Mouse (Mus musculus): ENCODE results near the gene Ms4a5.

DNA sequence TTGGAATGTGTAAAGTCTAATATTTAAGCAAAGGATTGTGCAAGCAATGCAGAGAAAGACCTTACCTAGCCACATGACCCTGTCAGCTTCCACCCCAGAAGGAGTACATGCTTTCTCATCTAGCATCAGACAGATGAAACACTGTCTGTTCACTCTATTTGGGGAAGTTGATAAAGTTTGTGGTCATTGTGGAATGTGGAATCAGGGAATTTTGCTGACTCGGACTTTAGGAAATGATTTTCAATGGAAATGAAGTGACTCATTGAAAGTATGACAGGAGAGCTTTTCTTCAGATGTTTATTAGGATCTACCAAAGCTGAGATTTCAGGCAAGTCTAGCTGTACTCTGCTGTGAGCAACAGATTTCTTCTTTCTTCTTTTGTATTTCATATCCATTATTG is 37.5 kb upstream of the Ms4a5 start:
- TF ChIP-seq CTCF (IDR thresholded peaks at IDR 0.05; ENCODE audit: extremely low read depth, insufficient read depth, low read length), result no peak
- no peak for TF ChIP-seq POLR2A (IDR thresholded peaks at IDR 0.05; ENCODE audit: extremely low read depth, insufficient read depth, low read length)
